Mouse (Mus musculus): Measurements from ENCODE around the gene Gm10382. TPM values are rescaled to one million over a fixed set of nuclear protein-coding genes. Genes with fewer than 3 reads are reported as not detected.

Gm10382 gene
- total RNA-seq, 1 experiment: 0.98 TPM

GRCm38 (mm10) chr5:125400903-125401302 lies 11.8 kb downstream of the Gm10382 start:
- Histone ChIP-seq H3K36me3 (ENCODE audit: control insufficient read depth, insufficient read depth, low read length, poor library complexity, severe bottlenecking) (no peaks in the 10 kb centered on the region), H3K9me3 (ENCODE audit: control insufficient read depth, insufficient read depth, low read depth, low read length) (no peaks in the 10 kb centered on the region), H3K4me1 (ENCODE audit: control insufficient read depth in 2 of 2, insufficient read depth in 2 of 2, low read length in 2 of 2, poor library complexity in 1 of 2) (peaks cover 0 to 12% of the 10 kb centered on the region in 2 experiments; a peak in 1 of 4 replicates), H3K9ac (ENCODE audit: insufficient read depth, low read depth, low read length, poor library complexity, severe bottlenecking) (no peak overlapping the region), H3K4me3 (ENCODE audit: insufficient read depth in 1 of 2, low read depth in 1 of 2, low read length in 2 of 2, poor library complexity in 1 of 2, severe bottlenecking in 1 of 2) (no peak overlapping the region), H3K27ac (ENCODE audit: insufficient read depth, low read depth, low read length, poor library complexity, severe bottlenecking) (0 out of 2 replicates have a peak overlapping the region, but pooled peaks have one; percentile 5)
- in situ Hi-C loops (cut with MboI; ENCODE audit: low sequenced_read_pairs in 2 of 2, unreplicated experiment in 2 of 2): no loop called here
- TF ChIP-seq CHD2 (IDR thresholded peaks at IDR 0.05; ENCODE audit: low read depth, low read length): no peak
- TF ChIP-seq ZNF384 (IDR thresholded peaks at IDR 0.05; ENCODE audit: low read depth, low read length): peak; percentile 84
- no peak for DNase-seq (ENCODE audit: low read depth, low spot score)

- in situ Hi-C loops (cut with MboI; ENCODE audit: low sequenced_read_pairs in 2 of 2, unreplicated experiment in 2 of 2): no loop called here
- TF ChIP-seq CHD2 (IDR thresholded peaks at IDR 0.05; ENCODE audit: low read depth, low read length) (no peak), ZNF384 (IDR thresholded peaks at IDR 0.05; ENCODE audit: low read depth, low read length) (no peak), HCFC1 (IDR thresholded peaks at IDR 0.05; ENCODE audit: borderline replicate concordance, insufficient read depth, low read length) (no peak), ZC3H11A (IDR thresholded peaks at IDR 0.05; ENCODE audit: borderline replicate concordance, low read depth, low read length) (no peak), MAFK (IDR thresholded peaks at IDR 0.05; ENCODE audit: insufficient read depth, low read depth, low read length) (no peak)
- H3K4me1 ChIP-seq (ENCODE audit: control insufficient read depth in 2 of 2, insufficient read depth in 2 of 2, low read length in 2 of 2, poor library complexity in 1 of 2): peaks cover 0 to 16% of the 10 kb centered on the region in 2 experiments; a peak in 1 of 4 replicates
- H3K36me3 ChIP-seq (ENCODE audit: control insufficient read depth, insufficient read depth, low read length, poor library complexity, severe bottlenecking): no peaks in the 10 kb centered on the region
- DNase-seq (ENCODE audit: low read depth, low spot score): no peak
- no peaks in the 10 kb centered on the region for H3K9me3 ChIP-seq (ENCODE audit: control insufficient read depth, insufficient read depth, low read depth, low read length)
- H3K27ac ChIP-seq (ENCODE audit: insufficient read depth, low read depth, low read length, poor library complexity, severe bottlenecking): no peak overlapping the region
- peak overlapping the region in 1 of 2 experiments; percentile 14; a peak in 1 of 4 replicates for H3K4me3 ChIP-seq (ENCODE audit: insufficient read depth in 1 of 2, low read depth in 1 of 2, low read length in 2 of 2, poor library complexity in 1 of 2, severe bottlenecking in 1 of 2)
- 0 out of 2 replicates have a peak overlapping the region, but pooled peaks have one; percentile 10 for H3K9ac ChIP-seq (ENCODE audit: insufficient read depth, low read depth, low read length, poor library complexity, severe bottlenecking)
These were observed 13.4 kb downstream of the Gm10382 start for GRCm38 (mm10) chr5:125402476-125402875.

- H3K36me3 ChIP-seq (ENCODE audit: control insufficient read depth, insufficient read depth, low read length, poor library complexity, severe bottlenecking): no peaks in the 10 kb centered on the region
- H3K4me3 ChIP-seq (ENCODE audit: insufficient read depth in 1 of 2, low read depth in 1 of 2, low read length in 2 of 2, poor library complexity in 1 of 2, severe bottlenecking in 1 of 2): peak overlapping the region in 1 of 2 experiments; percentile 14; a peak in 1 of 4 replicates
- TF ChIP-seq ZNF384 (IDR thresholded peaks at IDR 0.05; ENCODE audit: low read depth, low read length): no peak
- no peak for TF ChIP-seq ZC3H11A (IDR thresholded peaks at IDR 0.05; ENCODE audit: borderline replicate concordance, low read depth, low read length)
- no peak for TF ChIP-seq CHD2 (IDR thresholded peaks at IDR 0.05; ENCODE audit: low read depth, low read length)
- TF ChIP-seq MAFK (IDR thresholded peaks at IDR 0.05; ENCODE audit: insufficient read depth, low read depth, low read length): no peak
- TF ChIP-seq HCFC1 (IDR thresholded peaks at IDR 0.05; ENCODE audit: borderline replicate concordance, insufficient read depth, low read length): no peak
- H3K9me3 ChIP-seq (ENCODE audit: control insufficient read depth, insufficient read depth, low read depth, low read length): no peaks in the 10 kb centered on the region
- H3K4me1 ChIP-seq (ENCODE audit: control insufficient read depth in 2 of 2, insufficient read depth in 2 of 2, low read length in 2 of 2, poor library complexity in 1 of 2): peaks cover 0 to 17% of the 10 kb centered on the region in 2 experiments; a peak in 1 of 4 replicates
- no peak overlapping the region for H3K27ac ChIP-seq (ENCODE audit: insufficient read depth, low read depth, low read length, poor library complexity, severe bottlenecking)
- no peak for DNase-seq (ENCODE audit: low read depth, low spot score)
- in situ Hi-C loops (cut with MboI; ENCODE audit: low sequenced_read_pairs in 2 of 2, unreplicated experiment in 2 of 2): no loop called here
- H3K9ac ChIP-seq (ENCODE audit: insufficient read depth, low read depth, low read length, poor library complexity, severe bottlenecking): 0 out of 2 replicates have a peak overlapping the region, but pooled peaks have one; percentile 10
These were observed 13.9 kb downstream of the Gm10382 start for GRCm38 (mm10) chr5:125402991-125403390.

GRCm38 (mm10) chr5:125403481-125404465 lies 14.7 kb downstream of the Gm10382 start:
- Histone ChIP-seq H3K4me1 (ENCODE audit: control insufficient read depth in 2 of 2, insufficient read depth in 2 of 2, low read length in 2 of 2, poor library complexity in 1 of 2) (peaks cover 0 to 19% of the 10 kb centered on the region in 2 experiments; a peak in 1 of 4 replicates), H3K36me3 (ENCODE audit: control insufficient read depth, insufficient read depth, low read length, poor library complexity, severe bottlenecking) (no peaks in the 10 kb centered on the region), H3K4me3 (ENCODE audit: insufficient read depth in 1 of 2, low read depth in 1 of 2, low read length in 2 of 2, poor library complexity in 1 of 2, severe bottlenecking in 1 of 2) (peak overlapping the region; percentile 48 to 83), H3K9ac (ENCODE audit: insufficient read depth, low read depth, low read length, poor library complexity, severe bottlenecking) (peak overlapping the region; percentile 20; the same call in 1 of the 2 replicates), H3K27ac (ENCODE audit: insufficient read depth, low read depth, low read length, poor library complexity, severe bottlenecking) (no peak overlapping the region), H3K9me3 (ENCODE audit: control insufficient read depth, insufficient read depth, low read depth, low read length) (no peaks in the 10 kb centered on the region)
- peak; percentile 97 for TF ChIP-seq ZNF384 (IDR thresholded peaks at IDR 0.05; ENCODE audit: low read depth, low read length)
- TF ChIP-seq MAFK (IDR thresholded peaks at IDR 0.05; ENCODE audit: insufficient read depth, low read depth, low read length): peak; percentile 90
- no peak for TF ChIP-seq ZC3H11A (IDR thresholded peaks at IDR 0.05; ENCODE audit: borderline replicate concordance, low read depth, low read length)
- TF ChIP-seq HCFC1 (IDR thresholded peaks at IDR 0.05; ENCODE audit: borderline replicate concordance, insufficient read depth, low read length): no peak
- no peak for TF ChIP-seq CHD2 (IDR thresholded peaks at IDR 0.05; ENCODE audit: low read depth, low read length)
- in situ Hi-C loops (cut with MboI; ENCODE audit: low sequenced_read_pairs in 2 of 2, unreplicated experiment in 2 of 2): no loop called here
- DNase-seq (ENCODE audit: low read depth, low spot score): peak; percentile 62

Measured in ES-E14 (cell line).